Mouse (Mus musculus) left cerebral cortex, postnatal 25 days (tissue): Measurements from ENCODE around the gene Ctsl. TPM values are rescaled to one million over a fixed set of nuclear protein-coding genes. Genes with fewer than 3 reads are reported as not detected.

Source experiments
- DNase-seq, 2 experiments: peaks; one replicate each; pipeline ENCODE4 v3.0.0; 2022; ENCODE audit warnings: low spot score in 2 of 2, mixed read lengths in 1 of 2
- intact Hi-C: fragments of 180-260 bp; cut with DNase I; formaldehyde crosslinking; loops from one replicate; pipeline ENCODE4 v1.15.1; 2025
- total RNA-seq, 2 experiments: library from RNA; stranded (reverse); gene quantifications; 2 replicates each; pipeline ENCODE4 v1.2.3; 2021

Gene Ctsl
- total RNA-seq = 100 to 1,000 TPM; 139 to 150 TPM

- intact Hi-C loops = loop anchor here (1.0 to 2.0 kb wide), 4 partner anchors 26 to 62 kb away; partner anchors contain the start of genes Aaed1 and Cdk20
- peak; percentile 92 to 95 for DNase-seq
These were observed at the start of gene Ctsl for GRCm38 (mm10) chr13:64370173-64370940. TSS of gene Ctsl (minus strand) at chr13:64370890.

- intact Hi-C loops = no loop called here
- DNase-seq = no peak
These were observed 46.4 kb upstream of the Ctsl start for GRCm38 (mm10) chr13:64416955-64417601.

- no peak for DNase-seq
- intact Hi-C loops = loop anchor here (2.0 kb wide), 1 partner anchor 19 kb away; no protein-coding TSS in a partner anchor
These were observed 45.0 kb upstream of the Ctsl start for GRCm38 (mm10) chr13:64415659-64416058.

GRCm38 (mm10) chr13:64412752-64413257, 42.1 kb upstream of the Ctsl start:
- intact Hi-C loops = no loop called here
- DNase-seq = no peak

GRCm38 (mm10) chr13:64411282-64411681, 40.6 kb upstream of the Ctsl start:
- intact Hi-C loops = no loop called here
- DNase-seq = no peak

DNA sequence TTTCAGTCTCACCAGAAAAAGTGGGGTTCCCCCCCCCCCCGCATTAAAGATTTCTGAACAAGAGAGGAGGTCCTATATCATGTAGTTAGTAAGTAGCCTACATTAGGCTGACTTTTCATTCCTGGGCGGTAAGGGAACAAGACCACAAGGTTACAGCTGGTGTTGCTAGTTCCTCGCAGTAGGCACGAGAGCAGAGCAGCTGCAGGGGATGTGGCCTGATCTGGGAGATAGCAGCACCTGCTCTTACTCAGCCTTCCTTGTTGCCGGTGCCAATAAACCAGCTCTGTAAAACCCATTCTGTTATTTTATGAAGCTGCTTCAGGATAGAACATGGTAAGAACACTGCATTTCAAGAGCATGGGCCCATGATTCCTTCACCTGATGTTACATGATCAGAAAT, 39.9 kb upstream of the Ctsl start:
- no peak for DNase-seq
- intact Hi-C loops = no loop called here

GRCm38 (mm10) chr13:64407992-64408391, 37.3 kb upstream of the Ctsl start:
- intact Hi-C loops = no loop called here
- no peak for DNase-seq

DNA sequence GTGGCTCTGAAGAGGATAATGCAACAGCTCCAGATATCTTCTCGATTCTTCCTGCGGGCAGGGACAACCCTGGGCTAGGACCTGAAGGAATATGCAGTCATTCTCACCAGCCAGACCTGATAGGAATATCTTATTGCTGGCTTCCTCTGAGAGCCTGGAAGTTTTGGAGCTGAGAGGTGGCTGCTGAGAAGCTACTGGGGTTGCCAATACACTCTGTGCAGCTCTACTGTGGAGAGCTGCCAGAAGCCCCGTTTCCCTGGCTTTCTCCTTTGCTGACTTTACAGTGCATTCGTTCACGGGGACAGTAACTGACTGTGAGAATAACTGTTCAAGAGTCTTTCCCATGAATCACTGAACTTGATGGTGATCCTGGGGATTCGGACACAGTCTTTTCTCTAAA, 34.9 kb upstream of the Ctsl start:
- intact Hi-C loops = no loop called here
- DNase-seq = no peak

DNA sequence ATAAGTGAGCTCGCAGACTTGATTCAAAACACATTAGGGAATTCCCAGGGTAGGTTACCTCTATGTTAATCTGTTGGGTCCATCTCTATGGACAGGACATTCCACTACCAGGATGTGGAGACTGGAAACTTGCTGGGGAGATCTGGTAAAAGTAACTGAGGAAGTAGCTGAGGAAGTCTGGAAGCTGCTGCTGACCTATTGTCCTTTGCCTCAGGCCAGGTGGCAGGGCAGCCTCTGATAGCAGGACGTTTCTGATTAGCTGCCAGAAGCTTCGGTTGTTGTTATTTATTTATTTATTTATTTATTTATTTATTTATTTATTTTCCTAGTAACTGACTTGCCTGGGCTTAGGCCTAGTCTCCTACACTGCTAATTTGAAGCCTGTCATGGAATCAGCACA, 32.8 kb upstream of the Ctsl start:
- intact Hi-C loops = no loop called here
- DNase-seq = no peak

- intact Hi-C loops = no loop called here
These were observed 32.3 kb upstream of the Ctsl start for GRCm38 (mm10) chr13:64402951-64403460.

GRCm38 (mm10) chr13:64402504-64402949, 31.8 kb upstream of the Ctsl start:
- no peak for DNase-seq
- intact Hi-C loops = no loop called here

More at GRCm38 (mm10) chr13:64402951-64403460, 32.3 kb upstream of the Ctsl start:
- DNase-seq = no peak

GRCm38 (mm10) chr13:64402006-64402405, 31.3 kb upstream of the Ctsl start:
- intact Hi-C loops = no loop called here
- DNase-seq = peak in 1 of 2 experiments; percentile 12

GRCm38 (mm10) chr13:64400801-64401361, 30.2 kb upstream of the Ctsl start:
- DNase-seq = peak in 1 of 2 experiments; percentile 7
- intact Hi-C loops = no loop called here

DNA sequence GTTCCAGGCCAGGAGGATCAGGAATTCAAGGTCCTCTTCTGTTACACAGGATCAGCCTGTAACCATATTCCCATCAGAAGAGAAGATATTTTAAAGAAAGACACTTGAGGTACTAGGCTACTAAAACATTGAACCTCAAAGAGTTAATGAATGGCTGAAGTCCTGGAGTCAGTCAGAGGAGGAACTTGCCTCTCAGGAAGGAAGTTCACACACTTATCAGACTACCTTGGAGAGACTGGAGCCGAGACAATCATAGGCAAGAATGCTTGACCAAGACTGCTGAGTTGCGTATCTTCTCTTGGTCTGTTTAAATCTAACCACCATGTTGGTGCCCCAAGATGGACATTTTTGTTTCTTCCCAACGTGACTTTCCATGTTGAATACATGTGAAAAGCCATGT, 29.2 kb upstream of the Ctsl start:
- intact Hi-C loops = no loop called here

GRCm38 (mm10) chr13:64398065-64398464, 27.4 kb upstream of the Ctsl start:
- intact Hi-C loops = no loop called here
- DNase-seq = no peak

More for the DNA sequence above, 29.2 kb upstream of the Ctsl start:
- DNase-seq = no peak

- DNase-seq = no peak
- intact Hi-C loops = loop anchor here (2.0 kb wide), 1 partner anchor 18 kb away; no protein-coding TSS in a partner anchor
These were observed 26.3 kb upstream of the Ctsl start for GRCm38 (mm10) chr13:64396979-64397378.

- intact Hi-C loops = no loop called here
- no peak for DNase-seq
These were observed 17.7 kb upstream of the Ctsl start for GRCm38 (mm10) chr13:64388415-64388814.

DNA sequence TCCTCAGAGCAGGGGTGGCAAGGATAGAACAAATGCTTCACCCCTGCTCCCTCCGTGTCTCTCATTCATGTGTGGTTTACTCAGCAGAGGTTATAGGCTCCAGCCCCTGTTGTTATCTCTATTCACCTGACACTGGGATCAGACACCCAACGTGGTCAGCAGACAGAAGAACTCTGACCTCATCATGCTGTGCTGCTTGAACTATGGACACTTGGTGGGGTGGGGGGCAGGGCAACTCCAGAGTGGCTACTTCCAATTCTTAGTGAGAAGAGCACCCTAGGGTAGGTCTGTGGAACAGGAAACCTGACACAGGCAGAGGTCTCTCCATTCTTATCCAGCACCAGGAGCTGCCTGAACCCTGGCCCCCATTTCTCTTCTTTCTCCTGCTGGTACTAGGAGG, 15.4 kb upstream of the Ctsl start:
- no peak for DNase-seq
- intact Hi-C loops = no loop called here

DNA sequence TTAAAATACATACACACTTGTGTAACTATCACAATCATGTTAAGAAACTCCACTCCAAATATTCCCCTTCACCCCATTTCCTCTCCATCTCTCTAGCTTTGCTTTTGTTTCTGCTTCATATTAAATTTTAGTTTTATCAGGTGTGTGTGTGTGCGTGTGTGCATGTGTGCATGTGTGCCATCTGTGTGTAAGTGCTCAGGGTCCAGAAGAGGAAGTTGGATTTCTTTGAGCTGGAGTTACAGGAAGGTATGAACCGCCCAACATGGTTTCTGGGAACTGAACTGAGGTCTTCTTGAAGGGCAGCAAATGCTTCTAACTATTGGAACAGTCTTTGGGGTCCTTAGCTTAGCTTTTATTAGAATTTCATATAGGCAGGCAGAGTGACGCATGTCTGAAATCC, 14.2 kb upstream of the Ctsl start:
- intact Hi-C loops = no loop called here
- no peak for DNase-seq

DNA sequence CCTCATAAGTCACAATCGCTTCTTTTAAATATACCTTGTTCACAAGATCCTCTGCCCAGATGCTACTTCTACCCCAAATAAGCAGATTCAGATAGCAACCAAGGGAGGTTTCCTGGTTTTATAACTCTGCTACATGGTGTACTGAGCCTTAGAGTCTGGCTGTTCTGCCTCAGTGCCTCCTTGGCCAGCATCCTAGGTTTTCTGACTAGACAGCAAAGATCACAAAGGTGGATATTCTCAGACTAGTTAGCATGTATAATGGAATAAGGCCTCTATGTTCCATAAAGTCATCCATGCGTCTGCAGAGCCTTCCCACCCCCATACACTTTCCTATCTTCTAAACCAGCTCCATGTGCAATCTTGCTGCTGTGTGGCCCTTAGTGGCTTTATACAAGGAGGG, 9.6 kb upstream of the Ctsl start:
- intact Hi-C loops = no loop called here
- DNase-seq = no peak
